Mouse (Mus musculus): Measurements from ENCODE around the gene Garnl3.

GRCm38 (mm10) chr2:33084221-33084620, 47.2 kb downstream of the Garnl3 start:
- TF ChIP-seq CTCF (conservative IDR thresholded peaks at IDR 0.05; ENCODE audit: insufficient read depth, insufficient read length, low read depth, low read length) (no peak), POLR2A (IDR thresholded peaks at IDR 0.05; ENCODE audit: low read depth, low read length) (no peak)
